Mouse (Mus musculus) kidney, adult 18-20 months (tissue): ENCODE measurements around the gene Chst3.
A peak's percentile ranks its signal among the peaks of the same experiment; 100 is the strongest.
"Not testable (repeated sequence)": the region's sequence is repeated elsewhere in the genome, so short reads cannot be mapped to it uniquely, and the experiment has no call there.

ENCODE experiments used
- DNase-seq: peaks from one replicate; pipeline ENCODE4 v3.0.0; 2021

Chst3 gene

GRCm38 (mm10) chr10:60230321-60231088, 11.4 kb upstream of the Chst3 start:
- DNase-seq: no peak

GRCm38 (mm10) chr10:60229113-60229512, 10.1 kb upstream of the Chst3 start:
- DNase-seq: peak; percentile 25

GRCm38 (mm10) chr10:60227666-60228065, 8.6 kb upstream of the Chst3 start:
- no peak for DNase-seq

GRCm38 (mm10) chr10:60224601-60225000, 5.5 kb upstream of the Chst3 start:
- no peak for DNase-seq

- DNase-seq: not testable (repeated sequence)
Observed at GRCm38 (mm10) chr10:60221571-60222259, 2.7 kb upstream of the Chst3 start.

GRCm38 (mm10) chr10:60220607-60221006, 1.5 kb upstream of the Chst3 start:
- DNase-seq: no peak

GRCm38 (mm10) chr10:60220042-60220523, 1.0 kb upstream of the Chst3 start:
- peak; percentile 33 for DNase-seq

- DNase-seq: peak; percentile 34
Observed at GRCm38 (mm10) chr10:60218033-60218590, 948 bp downstream of the Chst3 start.

- DNase-seq: no peak
Observed at GRCm38 (mm10) chr10:60216331-60217095, 2.5 kb downstream of the Chst3 start.

- peak; percentile 61 for DNase-seq
Observed at GRCm38 (mm10) chr10:60215077-60215960, 3.7 kb downstream of the Chst3 start.

- no peak for DNase-seq
Observed at GRCm38 (mm10) chr10:60212589-60213379, 6.3 kb downstream of the Chst3 start.

GRCm38 (mm10) chr10:60211501-60212005, 7.5 kb downstream of the Chst3 start:
- DNase-seq: no peak

GRCm38 (mm10) chr10:60210468-60210867, 8.6 kb downstream of the Chst3 start:
- no peak for DNase-seq

- DNase-seq: no peak
Observed at GRCm38 (mm10) chr10:60209237-60209636, 9.8 kb downstream of the Chst3 start.

- DNase-seq: no peak
Observed at GRCm38 (mm10) chr10:60207166-60207705, 11.8 kb downstream of the Chst3 start.

GRCm38 (mm10) chr10:60205601-60206241, 13.3 kb downstream of the Chst3 start:
- no peak for DNase-seq

GRCm38 (mm10) chr10:60202785-60203184, 16.3 kb downstream of the Chst3 start:
- no peak for DNase-seq

- DNase-seq: no peak
Observed at GRCm38 (mm10) chr10:60200996-60201395, 18.1 kb downstream of the Chst3 start.

- DNase-seq: no peak
Observed at GRCm38 (mm10) chr10:60199378-60199777, 19.7 kb downstream of the Chst3 start.

- no peak for DNase-seq
Observed at GRCm38 (mm10) chr10:60197406-60197821, 21.6 kb downstream of the Chst3 start.
